Mouse (Mus musculus): ENCODE results near the gene Terf2ip.

Terf2ip gene

GRCm38 (mm10) chr8:112009558-112009957 is 1.6 kb upstream of the Terf2ip start:
- ATAC-seq (ENCODE audit: low TSS enrichment): no peak

- peak; percentile 32; the same call in 1 of the 2 replicates for ATAC-seq (ENCODE audit: low TSS enrichment)
These were observed 631 bp downstream of the Terf2ip start for GRCm38 (mm10) chr8:112011816-112012242.

GRCm38 (mm10) chr8:112014936-112015335 is 3.7 kb downstream of the Terf2ip start, which contains the start of gene Gm6793:
Gene Gm6793, minus strand, starts transcription at chr8:112015036.
- no peak for ATAC-seq (ENCODE audit: low TSS enrichment)

GRCm38 (mm10) chr8:112029455-112029854 is 18.3 kb downstream of the Terf2ip start:
- ATAC-seq (ENCODE audit: low TSS enrichment): no peak

GRCm38 (mm10) chr8:112030663-112031062 is 19.5 kb downstream of the Terf2ip start:
- no peak for ATAC-seq (ENCODE audit: low TSS enrichment)

GRCm38 (mm10) chr8:112033071-112033470 is 21.9 kb downstream of the Terf2ip start:
- ATAC-seq (ENCODE audit: low TSS enrichment): no peak

GRCm38 (mm10) chr8:112034603-112035002 is 23.4 kb downstream of the Terf2ip start:
- peak; percentile 85 for ATAC-seq (ENCODE audit: low TSS enrichment)

GRCm38 (mm10) chr8:112037521-112037920 is 26.3 kb downstream of the Terf2ip start:
- no peak for ATAC-seq (ENCODE audit: low TSS enrichment)

- no peak for ATAC-seq (ENCODE audit: low TSS enrichment)
These were observed 34.0 kb downstream of the Terf2ip start for GRCm38 (mm10) chr8:112045182-112045581.

GRCm38 (mm10) chr8:112045896-112046295 is 34.7 kb downstream of the Terf2ip start:
- peak; percentile 99 for ATAC-seq (ENCODE audit: low TSS enrichment)

GRCm38 (mm10) chr8:112048293-112048692 is 37.1 kb downstream of the Terf2ip start:
- no peak for ATAC-seq (ENCODE audit: low TSS enrichment)

GRCm38 (mm10) chr8:112049984-112050383 is 38.8 kb downstream of the Terf2ip start:
- no peak for ATAC-seq (ENCODE audit: low TSS enrichment)

- ATAC-seq (ENCODE audit: low TSS enrichment): no peak
These were observed 40.3 kb downstream of the Terf2ip start for GRCm38 (mm10) chr8:112051537-112051936.

- peak; percentile 94 for ATAC-seq (ENCODE audit: low TSS enrichment)
These were observed 43.3 kb downstream of the Terf2ip start for GRCm38 (mm10) chr8:112054456-112054855.

GRCm38 (mm10) chr8:112061372-112061771 is 50.2 kb downstream of the Terf2ip start:
- ATAC-seq (ENCODE audit: low TSS enrichment): peak; percentile 44
